Mouse (Mus musculus): Measurements from ENCODE around the gene Hnrnpul1. TPM values are rescaled to one million over a fixed set of nuclear protein-coding genes. Genes with fewer than 3 reads are reported as not detected.

The Hnrnpul1 gene
- polyA plus RNA-seq, 1 experiment, result 70.2 TPM

- TF ChIP-seq POLR2A (IDR thresholded peaks at IDR 0.05; ENCODE audit: borderline replicate concordance, extremely low read depth, insufficient read depth, insufficient read length, poor library complexity, severe bottlenecking) (no peak), CTCF (IDR thresholded peaks at IDR 0.05; ENCODE audit: borderline replicate concordance, extremely low read depth, insufficient read depth, insufficient read length) (peak; percentile 52; the same call in 1 of the 2 replicates)
- peak; percentile 54 for DNase-seq (ENCODE audit: low read depth)
Measured at GRCm38 (mm10) chr7:25686680-25687531, 67.7 kb downstream of the Hnrnpul1 start, which contains the start of gene Tgfb1. Tgfb1 (plus strand) TSS chr7:25687002.

- TF ChIP-seq CTCF (IDR thresholded peaks at IDR 0.05; ENCODE audit: borderline replicate concordance, extremely low read depth, insufficient read depth, insufficient read length) (no peak), POLR2A (IDR thresholded peaks at IDR 0.05; ENCODE audit: borderline replicate concordance, extremely low read depth, insufficient read depth, insufficient read length, poor library complexity, severe bottlenecking) (no peak)
Measured at GRCm38 (mm10) chr7:25685926-25686470, 68.6 kb downstream of the Hnrnpul1 start.

GRCm38 (mm10) chr7:25684659-25685058 lies 69.9 kb downstream of the Hnrnpul1 start:
- no peak for DNase-seq (ENCODE audit: low read depth)
- TF ChIP-seq CTCF (IDR thresholded peaks at IDR 0.05; ENCODE audit: borderline replicate concordance, extremely low read depth, insufficient read depth, insufficient read length) (no peak), POLR2A (IDR thresholded peaks at IDR 0.05; ENCODE audit: borderline replicate concordance, extremely low read depth, insufficient read depth, insufficient read length, poor library complexity, severe bottlenecking) (no peak)

More at GRCm38 (mm10) chr7:25685926-25686470, 68.6 kb downstream of the Hnrnpul1 start:
- DNase-seq (ENCODE audit: low read depth), result no peak

- DNase-seq (ENCODE audit: low read depth), result no peak
- TF ChIP-seq CTCF (IDR thresholded peaks at IDR 0.05; ENCODE audit: borderline replicate concordance, extremely low read depth, insufficient read depth, insufficient read length), result no peak
- no peak for TF ChIP-seq POLR2A (IDR thresholded peaks at IDR 0.05; ENCODE audit: borderline replicate concordance, extremely low read depth, insufficient read depth, insufficient read length, poor library complexity, severe bottlenecking)
Measured at GRCm38 (mm10) chr7:25683474-25684180, 70.9 kb downstream of the Hnrnpul1 start.

GRCm38 (mm10) chr7:25681341-25682231 lies 73.0 kb downstream of the Hnrnpul1 start:
- TF ChIP-seq CTCF (IDR thresholded peaks at IDR 0.05; ENCODE audit: borderline replicate concordance, extremely low read depth, insufficient read depth, insufficient read length) (no peak), POLR2A (IDR thresholded peaks at IDR 0.05; ENCODE audit: borderline replicate concordance, extremely low read depth, insufficient read depth, insufficient read length, poor library complexity, severe bottlenecking) (no peak)
- no peak for DNase-seq (ENCODE audit: low read depth)

- peak; percentile 97 for DNase-seq (ENCODE audit: low read depth)
- peak; percentile 39; the same call in 1 of the 2 replicates for TF ChIP-seq POLR2A (IDR thresholded peaks at IDR 0.05; ENCODE audit: borderline replicate concordance, extremely low read depth, insufficient read depth, insufficient read length, poor library complexity, severe bottlenecking)
- TF ChIP-seq CTCF (IDR thresholded peaks at IDR 0.05; ENCODE audit: borderline replicate concordance, extremely low read depth, insufficient read depth, insufficient read length), result no peak
Measured at GRCm38 (mm10) chr7:25680514-25681258, 73.9 kb downstream of the Hnrnpul1 start, which contains the start of gene B9d2. B9d2 (plus strand) TSS chr7:25680780.

- DNase-seq (ENCODE audit: low read depth), result no peak
- TF ChIP-seq POLR2A (IDR thresholded peaks at IDR 0.05; ENCODE audit: borderline replicate concordance, extremely low read depth, insufficient read depth, insufficient read length, poor library complexity, severe bottlenecking) (no peak), CTCF (IDR thresholded peaks at IDR 0.05; ENCODE audit: borderline replicate concordance, extremely low read depth, insufficient read depth, insufficient read length) (no peak)
Measured at GRCm38 (mm10) chr7:25679971-25680370, 74.6 kb downstream of the Hnrnpul1 start.

- no peak for TF ChIP-seq POLR2A (IDR thresholded peaks at IDR 0.05; ENCODE audit: borderline replicate concordance, extremely low read depth, insufficient read depth, insufficient read length, poor library complexity, severe bottlenecking)
- no peak for TF ChIP-seq CTCF (IDR thresholded peaks at IDR 0.05; ENCODE audit: borderline replicate concordance, extremely low read depth, insufficient read depth, insufficient read length)
- no peak for DNase-seq (ENCODE audit: low read depth)
Measured at GRCm38 (mm10) chr7:25677013-25677412, 77.5 kb downstream of the Hnrnpul1 start.

GRCm38 (mm10) chr7:25676085-25676781 lies 78.3 kb downstream of the Hnrnpul1 start:
- TF ChIP-seq POLR2A (IDR thresholded peaks at IDR 0.05; ENCODE audit: borderline replicate concordance, extremely low read depth, insufficient read depth, insufficient read length, poor library complexity, severe bottlenecking) (no peak), CTCF (IDR thresholded peaks at IDR 0.05; ENCODE audit: borderline replicate concordance, extremely low read depth, insufficient read depth, insufficient read length) (no peak)
- DNase-seq (ENCODE audit: low read depth), result peak; percentile 97

All from brain, embryonic 14.5 days (tissue).